Mouse (Mus musculus): ENCODE results near the gene Creb3l1. TPM values are rescaled to one million over a fixed set of nuclear protein-coding genes. Genes with fewer than 3 reads are reported as not detected.

Gene Creb3l1
- polyA plus RNA-seq, 1 experiment from 2014 or later = 7.4 TPM

GRCm38 (mm10) chr2:91973416-91974135, 50.7 kb downstream of the Creb3l1 start:
- H3K36me3 ChIP-seq (ENCODE audit: inconsistent target) = no peaks in the 10 kb centered on the region
- H3K79me2 ChIP-seq (ENCODE audit: inconsistent target) = no peaks in the 10 kb centered on the region
- WGBS (ENCODE audit: missing documents) = 94% methylated on average over 7 of the region's 7 CpGs
- H3K27ac ChIP-seq = no peak overlapping the region
- H3K4me3 ChIP-seq (ENCODE audit: inconsistent target) = no peak overlapping the region

- WGBS (ENCODE audit: missing documents) = 0% methylated on average over 13 of the region's 13 CpGs
- Histone ChIP-seq H3K4me3 (ENCODE audit: inconsistent target) (no peak overlapping the region; the same call in 1 of the 2 replicates), H3K27ac (peak overlapping the region; percentile 96)
These were observed 52.2 kb downstream of the Creb3l1 start for GRCm38 (mm10) chr2:91972121-91972566.

GRCm38 (mm10) chr2:91971231-91972097, 52.8 kb downstream of the Creb3l1 start:
- Histone ChIP-seq H3K79me2 (ENCODE audit: inconsistent target) (no peaks in the 10 kb centered on the region), H3K4me3 (ENCODE audit: inconsistent target) (no peak overlapping the region; the same call in 1 of the 2 replicates), H3K36me3 (ENCODE audit: inconsistent target) (no peaks in the 10 kb centered on the region), H3K27ac (peak overlapping the region; percentile 96)
- 22% methylated on average over 21 of the region's 21 CpGs for WGBS (ENCODE audit: missing documents)

More at GRCm38 (mm10) chr2:91972121-91972566, 52.2 kb downstream of the Creb3l1 start:
- Histone ChIP-seq H3K79me2 (ENCODE audit: inconsistent target) (no peaks in the 10 kb centered on the region), H3K36me3 (ENCODE audit: inconsistent target) (no peaks in the 10 kb centered on the region)

GRCm38 (mm10) chr2:91967962-91968361, 56.3 kb downstream of the Creb3l1 start:
- WGBS (ENCODE audit: missing documents) = 70% methylated on average over 11 of the region's 11 CpGs
- H3K4me3 ChIP-seq (ENCODE audit: inconsistent target) = no peak overlapping the region
- H3K36me3 ChIP-seq (ENCODE audit: inconsistent target) = no peaks in the 10 kb centered on the region
- H3K79me2 ChIP-seq (ENCODE audit: inconsistent target) = peaks cover 19% of the 10 kb centered on the region
- peak overlapping the region; percentile 37 for H3K27ac ChIP-seq

- Histone ChIP-seq H3K79me2 (ENCODE audit: inconsistent target) (peaks cover 35% of the 10 kb centered on the region), H3K36me3 (ENCODE audit: inconsistent target) (no peaks in the 10 kb centered on the region), H3K4me3 (ENCODE audit: inconsistent target) (no peak overlapping the region), H3K27ac (peak overlapping the region; percentile 100)
- WGBS (ENCODE audit: missing documents) = 32% methylated on average over 5 of the region's 5 CpGs
These were observed 57.9 kb downstream of the Creb3l1 start for GRCm38 (mm10) chr2:91966367-91966766.

GRCm38 (mm10) chr2:91965417-91965816, 58.9 kb downstream of the Creb3l1 start:
- peak overlapping the region; percentile 100 for H3K27ac ChIP-seq
- WGBS (ENCODE audit: missing documents) = 0% methylated on average over 20 of the region's 20 CpGs

GRCm38 (mm10) chr2:91964610-91965204, 59.6 kb downstream of the Creb3l1 start:
- H3K36me3 ChIP-seq (ENCODE audit: inconsistent target) = no peaks in the 10 kb centered on the region
- H3K4me3 ChIP-seq (ENCODE audit: inconsistent target) = peak overlapping the region; percentile 74
- peaks cover 52% of the 10 kb centered on the region for H3K79me2 ChIP-seq (ENCODE audit: inconsistent target)
- WGBS (ENCODE audit: missing documents) = 7% methylated on average over 3 of the region's 3 CpGs
- peak overlapping the region; percentile 100 for H3K27ac ChIP-seq

More at GRCm38 (mm10) chr2:91965417-91965816, 58.9 kb downstream of the Creb3l1 start:
- H3K4me3 ChIP-seq (ENCODE audit: inconsistent target) = peak overlapping the region; percentile 74
- no peaks in the 10 kb centered on the region for H3K36me3 ChIP-seq (ENCODE audit: inconsistent target)
- H3K79me2 ChIP-seq (ENCODE audit: inconsistent target) = peaks cover 45% of the 10 kb centered on the region

- H3K79me2 ChIP-seq (ENCODE audit: inconsistent target) = peaks cover 64% of the 10 kb centered on the region
- H3K4me3 ChIP-seq (ENCODE audit: inconsistent target) = peak overlapping the region; percentile 74
- H3K36me3 ChIP-seq (ENCODE audit: inconsistent target) = no peaks in the 10 kb centered on the region
- H3K27ac ChIP-seq = peak overlapping the region; percentile 100
- under 1% methylated on average over 48 of the region's 57 CpGs for WGBS (ENCODE audit: missing documents)
These were observed 60.8 kb downstream of the Creb3l1 start for GRCm38 (mm10) chr2:91963443-91963932.

- under 1% methylated on average over 37 of the region's 39 CpGs for WGBS (ENCODE audit: missing documents)
- Histone ChIP-seq H3K79me2 (ENCODE audit: inconsistent target) (peaks cover 69% of the 10 kb centered on the region), H3K27ac (peak overlapping the region; percentile 45), H3K36me3 (ENCODE audit: inconsistent target) (no peaks in the 10 kb centered on the region), H3K4me3 (ENCODE audit: inconsistent target) (peak overlapping the region; percentile 52)
These were observed 61.4 kb downstream of the Creb3l1 start for GRCm38 (mm10) chr2:91962864-91963401.

GRCm38 (mm10) chr2:91961901-91962761, 62.2 kb downstream of the Creb3l1 start:
- 3% methylated on average over 3 of the region's 4 CpGs for WGBS (ENCODE audit: missing documents)
- Histone ChIP-seq H3K4me3 (ENCODE audit: inconsistent target) (peak overlapping the region; percentile 52), H3K36me3 (ENCODE audit: inconsistent target) (no peaks in the 10 kb centered on the region), H3K79me2 (ENCODE audit: inconsistent target) (peaks cover 77% of the 10 kb centered on the region), H3K27ac (peak overlapping the region; percentile 45)

- H3K4me3 ChIP-seq (ENCODE audit: inconsistent target) = no peak overlapping the region
- H3K79me2 ChIP-seq (ENCODE audit: inconsistent target) = peaks cover 94% of the 10 kb centered on the region
- H3K36me3 ChIP-seq (ENCODE audit: inconsistent target) = no peaks in the 10 kb centered on the region
- 93% methylated on average over 5 of the region's 5 CpGs for WGBS (ENCODE audit: missing documents)
- H3K27ac ChIP-seq = no peak overlapping the region
These were observed 63.8 kb downstream of the Creb3l1 start for GRCm38 (mm10) chr2:91960459-91960858.

GRCm38 (mm10) chr2:91959544-91960410, 64.5 kb downstream of the Creb3l1 start:
- Histone ChIP-seq H3K4me3 (ENCODE audit: inconsistent target) (no peak overlapping the region), H3K36me3 (ENCODE audit: inconsistent target) (no peaks in the 10 kb centered on the region), H3K27ac (no peak overlapping the region), H3K79me2 (ENCODE audit: inconsistent target) (peaks cover 95% of the 10 kb centered on the region)
- 88% methylated on average over 11 of the region's 11 CpGs for WGBS (ENCODE audit: missing documents)

Measured in macrophage (primary cell).